Comparison of ENCODE assay signal across 18 mouse cellular contexts in genomic region chrX:166378652-166379051, GRCm38 (mm10).
DNase-seq lines count a peak whose midpoint lies in the region; ATAC-seq and TF ChIP-seq lines count a peak whose summit lies in the region.
"Had no signal": no experiment of that assay in that cellular context is flagged by ENCODE, and none has a peak within 500 bp of the region (broad histone marks: within the 10 kb centered on the region; RNA-seq: fewer than 3 reads in every experiment).

No protein-coding gene starts in this region.

- POLR2A ChIA-PET in Patski (lab: Charles Lee), result no interaction called here

- peak; percentile 54 for TF ChIP-seq CTCF in gastrocnemius, adult 2 months (IDR thresholded peaks at IDR 0.05)
- TF ChIP-seq CTCF in left cerebral cortex, adult 2 months (IDR thresholded peaks at IDR 0.05), result peak; percentile 36
- TF ChIP-seq CTCF in Patski (IDR thresholded peaks at IDR 0.05), result peak; percentile 12

- no peak for DNase-seq in gastrocnemius, adult 2 months
- no peak for DNase-seq in gastrocnemius, adult 18-20 months (ENCODE audit: low spot score)
- DNase-seq in left cerebral cortex, adult 2 months (ENCODE audit: extremely low spot score in 1 of 2, low spot score in 2 of 2), result no peak
- no peak for DNase-seq in left cerebral cortex, adult 18-20 months (ENCODE audit: low spot score in 2 of 2)
- DNase-seq in Patski (ENCODE audit: low read depth, low spot score), result no peak
- DNase-seq in midbrain, embryonic 10.5 days (ENCODE audit: low spot score), result no peak
- DNase-seq: adrenal gland, adult 8-10 months; adrenal gland, postnatal 14 days; adrenal gland, postnatal 36 days; cerebellum, adult 11-12 months; cerebellum, adult 2 months; cerebellum, postnatal 25 days; forebrain, postnatal 0 days had no signal

- no peaks in the 10 kb centered on the region for H3K4me1 ChIP-seq in midbrain, embryonic 10.5 days
- H3K4me1 ChIP-seq: embryonic facial prominence, embryonic 10.5 days; embryonic facial prominence, embryonic 12.5 days; forebrain, embryonic 13.5 days; forebrain, embryonic 15.5 days had no signal

- H3K4me3 ChIP-seq in gastrocnemius, adult 2 months, result no peak overlapping the region
- no peak overlapping the region for H3K4me3 ChIP-seq in left cerebral cortex, adult 2 months
- H3K4me3 ChIP-seq in midbrain, embryonic 10.5 days, result no peak overlapping the region
- H3K4me3 ChIP-seq: embryonic facial prominence, embryonic 10.5 days; embryonic facial prominence, embryonic 12.5 days; forebrain, embryonic 13.5 days; forebrain, embryonic 15.5 days had no signal

- WGBS in midbrain, embryonic 10.5 days, result 87% methylated on average over 5 of the region's 5 CpGs

- ATAC-seq in Patski, result no peak
- ATAC-seq: activated CD4-positive, CD25-positive, alpha-beta regulatory T cell, adult 4 months; forebrain, embryonic 13.5 days; forebrain, embryonic 15.5 days; forebrain, postnatal 0 days had no signal

- peaks cover 76% of the 10 kb centered on the region for H3K36me3 ChIP-seq in midbrain, embryonic 10.5 days
- H3K36me3 ChIP-seq: embryonic facial prominence, embryonic 10.5 days; embryonic facial prominence, embryonic 12.5 days had no signal

- in situ Hi-C loops in Patski (cut with MboI; ENCODE audit: low pct_unique_long_range_greater_than_20kb), result no loop called here

- intact Hi-C loops in gastrocnemius, adult 2 months (cut with DNase I), result no loop called here
- intact Hi-C loops in left cerebral cortex, adult 2 months (cut with DNase I), result no loop called here

- H3K27me3 ChIP-seq in Patski, result peaks cover 4% of the 10 kb centered on the region
- peaks cover 100% of the 10 kb centered on the region for H3K27me3 ChIP-seq in midbrain, embryonic 10.5 days (ENCODE audit: low read depth, poor library complexity, severe bottlenecking)
- H3K27me3 ChIP-seq: forebrain, embryonic 13.5 days; forebrain, embryonic 15.5 days had no signal

- CTCF ChIA-PET in Patski (lab: Charles Lee), result interaction anchor here (0.8 kb wide), 1 partner anchor 31 kb away, joined by 3 read pairs; no protein-coding TSS in a partner anchor

- H3K27ac ChIP-seq in gastrocnemius, adult 2 months, result no peak overlapping the region
- no peak overlapping the region for H3K27ac ChIP-seq in left cerebral cortex, adult 2 months
- no peak overlapping the region for H3K27ac ChIP-seq in midbrain, embryonic 10.5 days (replicated peaks)
- H3K27ac ChIP-seq: embryonic facial prominence, embryonic 10.5 days; embryonic facial prominence, embryonic 12.5 days; forebrain, embryonic 13.5 days; forebrain, embryonic 15.5 days had no signal

- H3K9me3 ChIP-seq in midbrain, embryonic 10.5 days (replicated peaks), result no peaks in the 10 kb centered on the region
- H3K9me3 ChIP-seq: embryonic facial prominence, embryonic 10.5 days; embryonic facial prominence, embryonic 12.5 days; forebrain, embryonic 13.5 days; forebrain, embryonic 15.5 days had no signal
